Mouse (Mus musculus): ENCODE measurements around the gene Dhps.
"Not testable (repeated sequence)": the region's sequence is repeated elsewhere in the genome, so short reads cannot be mapped to it uniquely, and the experiment has no call there.

The Dhps gene

DNA sequence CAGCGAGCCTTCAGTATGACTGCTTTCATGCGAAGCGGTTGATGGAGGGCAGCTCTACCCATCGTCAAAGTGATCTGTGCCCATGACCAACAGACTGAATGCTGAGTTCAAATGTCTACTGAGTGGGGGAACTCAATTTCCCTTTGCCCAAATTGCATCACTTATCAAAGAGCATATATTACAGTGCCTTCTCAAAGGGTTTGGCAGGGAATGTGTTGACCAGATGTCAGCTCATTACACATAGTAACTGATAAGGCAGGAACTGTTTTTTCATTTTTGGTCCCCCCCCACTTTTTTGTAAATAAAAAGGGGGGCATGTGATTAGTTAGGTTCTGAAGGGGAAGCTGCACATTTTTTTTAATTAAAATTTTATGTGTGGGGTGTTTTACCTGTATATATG lies 9.0 kb upstream of the Dhps start:
- no peak for DNase-seq (ENCODE audit: low spot score)

DNA sequence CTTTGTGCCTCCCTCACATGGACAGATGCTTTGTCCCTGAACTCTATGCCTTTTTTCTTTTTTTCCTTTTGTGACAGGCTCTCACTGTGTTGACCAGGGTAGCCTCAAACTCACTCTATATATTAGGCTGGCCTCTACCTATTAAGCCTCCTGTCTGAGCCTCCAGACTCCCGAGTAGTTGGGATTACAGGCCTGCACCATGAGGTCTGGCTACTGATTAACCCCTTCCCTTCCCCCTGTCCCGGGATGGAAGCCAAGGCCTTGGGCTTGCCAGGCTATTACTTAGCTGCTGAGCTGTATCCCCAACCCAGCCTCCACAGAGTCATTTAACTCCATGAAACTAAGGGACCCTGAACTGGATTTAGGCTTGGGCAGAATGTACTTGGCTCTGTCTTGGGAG lies 6.3 kb upstream of the Dhps start:
- DNase-seq (ENCODE audit: low spot score), result no peak

- no peak for DNase-seq (ENCODE audit: low spot score)
Measured at GRCm38 (mm10) chr8:85067155-85067554, 4.4 kb upstream of the Dhps start.

DNA sequence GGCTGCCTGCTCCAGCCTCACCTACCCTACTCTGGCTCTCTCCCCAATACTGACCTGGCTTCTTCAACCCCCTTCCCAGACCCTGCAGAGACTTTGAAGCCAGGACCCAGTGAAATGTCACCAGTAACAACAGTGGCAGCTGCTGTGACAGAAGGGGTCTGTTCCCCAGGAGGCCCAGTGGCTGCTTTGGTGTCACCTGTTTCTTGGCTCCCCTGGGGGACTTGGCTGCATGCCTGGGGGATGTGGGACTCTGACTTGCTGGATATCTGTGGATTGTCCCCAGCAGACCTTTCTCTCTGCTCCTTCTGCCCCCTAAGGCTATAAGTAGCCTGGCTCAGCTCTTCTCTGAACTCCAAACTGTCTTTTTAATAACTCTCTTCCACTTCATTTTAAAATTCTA lies 3.6 kb upstream of the Dhps start, which contains the start of gene Gm5741:
TSS of gene Gm5741 (minus strand) at position 1 of the 400 bp plus-strand sequence.
- no peak for DNase-seq (ENCODE audit: low spot score)

GRCm38 (mm10) chr8:85071041-85071440 lies 516 bp upstream of the Dhps start:
- DNase-seq (ENCODE audit: low spot score), result no peak

- no peak for DNase-seq (ENCODE audit: low spot score)
Measured at GRCm38 (mm10) chr8:85072364-85072929, 890 bp downstream of the Dhps start.

DNA sequence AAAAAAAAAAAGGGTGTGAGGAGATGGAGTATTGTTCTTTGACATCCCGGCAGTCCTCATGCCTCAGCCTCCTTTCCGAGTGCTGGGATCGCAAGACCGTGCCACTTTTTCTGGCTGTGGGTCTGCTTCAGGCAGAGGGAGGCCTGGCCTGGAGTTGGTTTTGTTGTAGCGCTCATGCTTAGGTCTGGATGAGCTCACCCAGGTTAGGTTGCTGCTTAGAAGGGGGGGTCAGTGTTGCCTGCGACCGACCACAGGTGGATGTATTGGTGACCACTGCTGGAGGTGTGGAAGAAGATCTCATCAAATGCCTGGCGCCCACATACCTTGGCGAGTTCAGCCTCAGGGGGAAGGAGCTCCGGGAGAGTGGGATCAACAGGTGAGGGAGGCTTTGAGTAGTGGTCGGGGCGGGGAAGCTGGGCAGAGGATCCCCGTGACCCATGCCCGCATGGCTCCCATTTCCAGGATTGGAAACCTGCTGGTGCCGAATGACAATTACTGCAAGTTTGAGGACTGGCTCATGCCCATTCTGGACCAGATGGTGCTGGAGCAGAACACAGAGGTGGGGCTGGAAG lies 1.6 kb downstream of the Dhps start:
- no peak for DNase-seq (ENCODE audit: low spot score)

DNA sequence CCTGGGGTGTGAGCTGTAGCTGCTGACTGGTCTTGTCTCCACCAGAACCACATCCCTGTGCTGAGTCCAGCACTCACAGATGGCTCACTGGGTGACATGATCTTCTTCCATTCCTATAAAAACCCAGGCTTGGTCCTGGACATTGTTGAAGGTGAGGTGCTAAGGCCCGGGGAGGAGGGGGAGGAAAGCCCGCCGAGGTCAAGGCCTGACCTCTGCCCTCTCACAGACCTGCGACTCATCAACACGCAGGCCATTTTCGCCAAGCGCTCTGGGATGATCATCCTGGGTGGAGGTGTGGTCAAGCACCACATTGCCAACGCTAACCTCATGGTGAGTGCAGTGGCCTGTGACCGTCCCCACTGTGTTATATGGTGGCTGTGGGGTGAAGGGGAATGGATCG lies 2.6 kb downstream of the Dhps start:
- no peak for DNase-seq (ENCODE audit: low spot score)

DNA sequence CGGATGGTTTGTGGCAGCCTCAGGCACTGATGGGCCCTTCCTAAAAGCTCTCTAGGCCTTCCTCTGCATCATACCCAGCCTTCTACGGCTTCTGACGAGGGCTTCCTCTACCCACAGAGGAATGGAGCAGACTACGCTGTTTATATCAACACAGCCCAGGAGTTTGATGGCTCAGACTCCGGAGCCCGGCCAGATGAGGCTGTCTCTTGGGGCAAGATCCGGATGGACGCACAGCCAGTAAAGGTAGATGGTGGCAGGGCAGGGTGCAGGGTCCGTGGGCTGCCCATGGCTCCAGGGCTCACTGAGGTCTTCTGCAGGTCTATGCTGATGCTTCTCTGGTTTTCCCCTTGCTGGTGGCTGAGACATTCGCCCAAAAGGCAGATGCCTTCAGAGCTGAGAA lies 3.1 kb downstream of the Dhps start:
- DNase-seq (ENCODE audit: low spot score), result no peak

- no peak for DNase-seq (ENCODE audit: low spot score)
Measured at GRCm38 (mm10) chr8:85076001-85076400, 4.4 kb downstream of the Dhps start.

GRCm38 (mm10) chr8:85076993-85077392 lies 5.4 kb downstream of the Dhps start:
- no peak for DNase-seq (ENCODE audit: low spot score)

- DNase-seq (ENCODE audit: low spot score), result no peak
Measured at GRCm38 (mm10) chr8:85080214-85080531, 8.6 kb downstream of the Dhps start.

DNA sequence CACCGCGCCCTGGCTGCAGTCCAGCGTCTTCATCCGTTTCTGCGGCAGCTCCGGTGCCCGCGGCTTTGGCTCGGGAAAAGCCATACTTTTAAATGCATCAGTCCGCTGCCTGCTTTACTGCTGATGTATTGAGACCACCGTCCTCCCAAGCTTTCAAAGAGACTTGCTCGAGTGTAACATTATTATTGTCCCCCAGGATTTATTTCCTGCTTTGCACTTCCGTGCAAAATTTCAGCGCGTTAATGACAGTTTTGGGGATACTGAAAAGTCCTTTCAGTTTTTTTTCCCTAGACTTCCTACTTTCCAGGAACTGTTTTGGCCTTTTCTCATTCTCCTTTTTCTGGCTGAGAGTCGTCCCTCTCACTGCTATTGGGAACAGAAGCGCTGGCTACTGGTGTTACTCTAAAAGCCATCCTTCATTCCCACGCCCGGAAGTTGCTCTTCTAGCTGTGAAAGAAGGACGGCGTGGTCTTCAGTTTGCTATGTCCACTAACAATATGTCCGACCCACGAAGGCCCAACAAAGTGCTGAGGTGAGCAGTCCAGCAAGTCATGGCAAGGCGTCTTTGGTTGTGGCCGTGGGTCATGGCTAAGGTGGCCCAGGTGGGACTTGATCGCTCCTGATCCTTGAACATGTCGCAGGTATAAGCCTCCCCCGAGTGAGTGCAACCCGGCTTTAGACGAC lies 9.1 kb downstream of the Dhps start, which contains the start of gene Wdr83os:
TSS of gene Wdr83os (plus strand) at position 209 of the 684 bp plus-strand sequence.
- no peak for DNase-seq (ENCODE audit: low spot score)

- no peak for DNase-seq (ENCODE audit: low spot score)
Measured at GRCm38 (mm10) chr8:85081216-85081555, 9.6 kb downstream of the Dhps start, which contains the start of gene Wdr83. TSS of gene Wdr83 (minus strand) at chr8:85081306.

DNA sequence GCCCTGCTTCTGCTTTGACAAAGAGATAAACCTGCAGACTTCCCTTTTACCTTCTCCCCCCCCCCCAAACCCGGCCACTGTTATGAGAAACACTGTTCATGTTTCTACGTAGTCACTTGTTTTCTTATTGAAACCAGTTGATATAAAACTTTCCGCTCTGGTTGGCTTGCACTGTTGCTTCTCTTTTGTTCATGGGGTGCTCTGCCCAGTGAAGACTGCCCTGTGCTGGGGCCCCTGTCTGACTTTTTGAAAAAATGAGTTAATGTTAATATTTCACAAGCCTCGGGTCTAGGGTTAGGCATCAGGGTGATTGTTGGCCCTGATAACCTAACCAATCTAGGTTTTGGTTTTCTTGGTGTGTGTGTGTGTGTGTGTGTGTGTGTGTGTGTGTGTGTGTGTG lies 10.6 kb downstream of the Dhps start:
- DNase-seq (ENCODE audit: low spot score), result not testable (repeated sequence)

DNA sequence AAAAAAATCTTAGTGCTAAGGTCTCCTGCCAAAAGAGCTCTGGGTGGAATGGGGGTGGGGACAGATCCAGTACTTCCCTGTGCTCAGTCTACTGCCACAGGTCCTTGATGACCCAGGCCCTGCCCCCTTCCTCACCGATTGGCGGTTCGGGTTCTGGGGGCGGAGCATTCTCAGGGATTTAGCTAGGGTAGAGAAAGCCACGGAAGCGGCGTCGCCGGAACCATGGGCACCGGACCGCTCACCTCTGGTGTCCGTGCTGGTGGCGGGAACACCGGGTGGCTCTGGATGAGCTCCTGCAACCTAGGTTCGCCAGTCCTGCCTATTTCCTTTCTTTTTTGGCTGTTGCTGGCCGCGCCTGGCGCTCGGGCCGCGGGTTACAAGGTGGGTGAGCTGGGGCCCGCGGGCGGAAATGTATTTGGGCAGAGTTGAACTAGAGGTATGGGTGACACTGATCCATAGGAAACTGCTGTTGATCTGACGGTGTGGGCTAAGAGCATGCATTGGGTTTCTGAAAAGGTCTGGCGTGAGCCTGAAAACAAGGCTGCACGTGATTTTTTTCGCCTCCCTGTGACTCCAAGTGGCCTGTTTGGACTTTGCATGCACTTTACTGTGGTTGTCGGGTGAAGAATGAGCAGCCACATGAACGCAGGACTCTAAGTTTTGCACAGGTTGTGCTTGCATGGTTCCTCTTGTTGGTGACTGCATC lies 11.7 kb downstream of the Dhps start, which contains the start of gene Man2b1:
TSS of gene Man2b1 (plus strand) at position 163 of the 706 bp plus-strand sequence.
- DNase-seq (ENCODE audit: low spot score), result peak; percentile 72

- DNase-seq (ENCODE audit: low spot score), result no peak
Measured at GRCm38 (mm10) chr8:85084633-85085032, 13.1 kb downstream of the Dhps start.

DNA sequence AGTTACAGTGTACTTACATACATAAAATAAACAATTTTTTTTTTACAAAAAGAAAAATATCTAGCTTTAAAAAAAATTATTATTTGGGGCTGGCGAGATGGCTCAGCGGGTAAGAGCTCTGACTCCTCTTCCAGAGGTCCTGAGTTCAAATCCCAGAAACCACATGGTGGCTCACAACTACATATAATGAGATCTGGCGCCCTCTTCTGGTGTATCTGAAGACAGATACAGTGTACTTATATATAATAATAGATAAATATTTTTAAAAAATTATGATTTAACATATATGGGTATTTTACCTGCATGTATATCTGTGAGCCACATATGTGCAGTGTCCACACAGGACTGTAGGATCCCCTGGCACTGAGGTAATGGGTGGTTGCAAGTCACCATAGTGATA lies 14.7 kb downstream of the Dhps start:
- DNase-seq (ENCODE audit: low spot score), result no peak

- DNase-seq (ENCODE audit: low spot score), result no peak
Measured at GRCm38 (mm10) chr8:85088771-85089170, 17.2 kb downstream of the Dhps start.

GRCm38 (mm10) chr8:85090856-85091255 lies 19.3 kb downstream of the Dhps start:
- DNase-seq (ENCODE audit: low spot score), result no peak

GRCm38 (mm10) chr8:85091526-85092090 lies 20.1 kb downstream of the Dhps start:
- DNase-seq (ENCODE audit: low spot score), result no peak

DNA sequence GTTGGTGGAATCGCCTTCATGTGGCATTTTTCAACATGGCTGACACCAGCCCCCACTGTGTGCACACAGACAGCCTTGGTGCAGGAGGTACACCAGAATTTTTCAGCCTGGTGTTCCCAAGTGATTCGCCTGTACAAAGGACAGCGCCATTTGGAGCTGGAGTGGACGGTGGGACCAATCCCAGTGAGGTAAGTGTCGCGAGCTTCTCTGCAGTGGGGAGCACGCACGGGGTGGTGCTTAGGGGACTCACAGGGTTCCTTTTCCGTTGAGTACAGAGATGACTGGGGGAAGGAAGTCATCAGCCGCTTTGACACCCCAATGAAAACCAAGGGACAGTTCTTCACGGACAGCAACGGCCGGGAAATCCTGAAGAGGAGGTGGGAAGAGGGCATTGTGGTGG lies 23.5 kb downstream of the Dhps start:
- no peak for DNase-seq (ENCODE audit: low spot score)

DNA sequence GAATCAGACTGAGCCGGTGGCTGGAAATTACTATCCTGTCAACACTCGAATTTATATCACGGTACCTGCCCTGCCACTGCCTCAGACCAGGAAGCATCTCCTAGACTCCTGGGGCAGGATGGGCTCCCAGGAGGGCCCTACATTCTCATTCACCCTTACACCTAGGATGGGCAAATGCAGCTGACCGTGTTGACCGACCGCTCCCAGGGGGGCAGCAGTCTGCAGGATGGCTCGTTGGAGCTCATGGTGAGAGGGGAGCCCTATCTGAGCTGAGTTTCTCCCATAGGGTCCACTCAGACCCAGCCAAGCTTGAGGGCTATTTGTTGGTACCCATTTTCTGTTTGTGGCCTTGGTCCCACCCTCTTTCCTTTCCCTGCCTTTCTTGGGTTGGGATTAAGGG lies 24.0 kb downstream of the Dhps start:
- DNase-seq (ENCODE audit: low spot score), result no peak

Measured in ovary, postnatal 10 days (tissue).